Mouse (Mus musculus) gastrocnemius, postnatal 25 days (tissue): ENCODE data around the gene Eva1a. TPM values are rescaled to one million over a fixed set of nuclear protein-coding genes. Genes with fewer than 3 reads are reported as not detected.

Experiments
- DNase-seq: peaks from one replicate; pipeline ENCODE4 v3.0.0; 2022
- total RNA-seq, 2 experiments: library from RNA; stranded (reverse); gene quantifications; 1 replicate in 1 of 2; 2 replicates in 1 of 2; pipeline ENCODE4 v1.2.3; 2021

Gene Eva1a
- total RNA-seq, 2 experiments from 2014 or later = 0.69 to 1.3 TPM

- DNase-seq = no peak
These were observed 25.8 kb downstream of the Eva1a start for GRCm38 (mm10) chr6:82066515-82067081.

GRCm38 (mm10) chr6:82070459-82070858 is 29.6 kb downstream of the Eva1a start:
- DNase-seq = no peak

GRCm38 (mm10) chr6:82073011-82073410 is 32.2 kb downstream of the Eva1a start:
- DNase-seq = no peak

- DNase-seq = no peak
These were observed 32.7 kb downstream of the Eva1a start for GRCm38 (mm10) chr6:82073567-82073966.

- DNase-seq = no peak
These were observed 35.5 kb downstream of the Eva1a start for GRCm38 (mm10) chr6:82076364-82076763.

GRCm38 (mm10) chr6:82078875-82079274 is 38.0 kb downstream of the Eva1a start:
- no peak for DNase-seq

- no peak for DNase-seq
These were observed 42.8 kb downstream of the Eva1a start for GRCm38 (mm10) chr6:82083655-82084054.

- DNase-seq = peak; percentile 18
These were observed 43.4 kb downstream of the Eva1a start for GRCm38 (mm10) chr6:82084235-82084634.

- DNase-seq = no peak
These were observed 44.6 kb downstream of the Eva1a start for GRCm38 (mm10) chr6:82085313-82085908.

- DNase-seq = no peak
These were observed 47.3 kb downstream of the Eva1a start for GRCm38 (mm10) chr6:82088133-82088532.

GRCm38 (mm10) chr6:82091773-82092172 is 50.9 kb downstream of the Eva1a start:
- no peak for DNase-seq

- DNase-seq = no peak
These were observed 56.9 kb downstream of the Eva1a start for GRCm38 (mm10) chr6:82097705-82098104.

GRCm38 (mm10) chr6:82098456-82098855 is 57.6 kb downstream of the Eva1a start:
- no peak for DNase-seq

- no peak for DNase-seq
These were observed 69.6 kb downstream of the Eva1a start for GRCm38 (mm10) chr6:82110473-82110872.

GRCm38 (mm10) chr6:82111111-82111510 is 70.3 kb downstream of the Eva1a start:
- no peak for DNase-seq

GRCm38 (mm10) chr6:82111540-82111939 is 70.7 kb downstream of the Eva1a start:
- DNase-seq = no peak

- no peak for DNase-seq
These were observed 71.6 kb downstream of the Eva1a start for GRCm38 (mm10) chr6:82112127-82113090.

GRCm38 (mm10) chr6:82115335-82115965 is 74.6 kb downstream of the Eva1a start:
- DNase-seq = no peak

GRCm38 (mm10) chr6:82116176-82116575 is 75.3 kb downstream of the Eva1a start:
- no peak for DNase-seq

GRCm38 (mm10) chr6:82117871-82118270 is 77.0 kb downstream of the Eva1a start:
- DNase-seq = no peak

- DNase-seq = peak; percentile 10
These were observed 78.7 kb downstream of the Eva1a start for GRCm38 (mm10) chr6:82119322-82120162.

GRCm38 (mm10) chr6:82125134-82125533 is 84.3 kb downstream of the Eva1a start:
- DNase-seq = no peak
